Mouse (Mus musculus) heart, adult 2 months (tissue): ENCODE results near the gene Slc6a19. TPM values are rescaled to one million over a fixed set of nuclear protein-coding genes. Genes with fewer than 3 reads are reported as not detected.
"Not testable (repeated sequence)": the region's sequence is repeated elsewhere in the genome, so short reads cannot be mapped to it uniquely, and the experiment has no call there.

Source experiments
- DNase-seq, 2 experiments: peaks; one replicate each; pipeline ENCODE4 v3.0.0; 2021
- H3K27ac ChIP-seq: fragments of 200-600 bp; 2 replicates; pipeline ENCODE4 v1.8.1; 2022
- H3K27me3 ChIP-seq: fragments of 200-500 bp; 2 replicates; pipeline ENCODE4 v1.6.1; 2012; ENCODE audit warnings: mild to moderate bottlenecking, low read length, inconsistent platforms, mixed read lengths; ENCODE audit not compliant: control insufficient read depth, insufficient read depth
- H3K36me3 ChIP-seq: fragments of 200-500 bp; 2 replicates; pipeline ENCODE4 v1.6.1; 2012; ENCODE audit warnings: low read length, inconsistent platforms; ENCODE audit not compliant: control insufficient read depth, insufficient read depth
- H3K4me1 ChIP-seq: fragments of 200-500 bp; 2 replicates; pipeline ENCODE4 v1.6.1; 2011; ENCODE audit warnings: low read length; ENCODE audit not compliant: control insufficient read depth, insufficient read depth
- H3K4me3 ChIP-seq: fragments of 200-600 bp; 2 replicates; pipeline ENCODE4 v1.8.1; 2022
- H3K79me2 ChIP-seq: fragments of 200-500 bp; replicated peaks from 2 replicates; pipeline ENCODE4 v1.6.1; 2012; ENCODE audit warnings: mild to moderate bottlenecking, inconsistent platforms, low read length, moderate library complexity, mixed read lengths; ENCODE audit not compliant: control insufficient read depth, insufficient read depth
- H3K9ac ChIP-seq: fragments of 200-500 bp; 2 replicates; pipeline ENCODE4 v1.6.1; 2012; ENCODE audit warnings: low read depth, mild to moderate bottlenecking, control low read depth, inconsistent platforms, low read length, mixed read lengths
- CTCF ChIP-seq: fragments of 200-600 bp; IDR thresholded peaks from 2 replicates; pipeline ENCODE4 v1.8.1; 2022; ENCODE audit warnings: antibody characterized with exemption, mild to moderate bottlenecking, moderate library complexity
- EP300 ChIP-seq: fragments of 200-500 bp; IDR thresholded peaks from 2 replicates; pipeline ENCODE4 v1.6.1; 2011; ENCODE audit warnings: low read depth, low read length, control low read depth; ENCODE audit not compliant: insufficient read depth
- POLR2A ChIP-seq: fragments of 200-500 bp; IDR thresholded peaks from 2 replicates; pipeline ENCODE4 v1.6.1; 2011; ENCODE audit warnings: mild to moderate bottlenecking, low read depth, low read length, control low read depth; ENCODE audit not compliant: insufficient read depth
- WGBS: fragments of 180-500 bp; shearing (Covaris S2); methylation state at CpG from one replicate; pipeline ENCODE4 v1.1.7; 2018; 5-methylcytosine and 5-hydroxymethylcytosine counted together
- intact Hi-C: fragments of 180-260 bp; cut with DNase I; formaldehyde crosslinking; loops from one replicate; pipeline ENCODE4 v1.15.1; 2025
- polyA plus RNA-seq: library from polyadenylated mRNA; depleted of rRNA; stranded (reverse); fragments of >200 nt; gene quantifications from 2 replicates; pipeline ENCODE4 v1.2.3, GENCODE M21; 2012
- total RNA-seq, 2 experiments: library from RNA; stranded (reverse); gene quantifications; 2 replicates each; pipeline ENCODE4 v1.2.3; 2021

The Slc6a19 gene
- total and polyA plus RNA-seq, 3 experiments, result 0.08 TPM; not detected in 2

DNA sequence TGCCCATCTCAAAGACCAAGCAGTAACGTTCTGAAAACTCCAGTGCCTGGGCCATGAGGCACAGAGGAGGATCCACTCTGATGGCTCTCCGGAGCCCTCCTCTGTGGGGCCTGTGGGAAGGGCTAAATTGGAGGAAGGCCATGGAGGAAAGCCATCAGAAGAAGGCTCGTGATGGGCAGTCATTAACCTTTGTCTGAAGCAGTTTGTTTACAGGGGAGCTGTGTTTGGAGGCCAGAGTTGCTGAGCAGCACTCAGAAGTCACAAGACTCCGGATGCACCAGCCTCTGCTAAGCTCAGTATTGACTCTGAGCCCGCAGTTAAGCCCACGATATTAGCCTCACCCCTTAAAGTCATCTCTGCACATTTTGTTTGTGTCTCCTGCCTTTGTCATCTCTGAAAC lies 4.8 kb upstream of the Slc6a19 start:
- intact Hi-C loops, result no loop called here
- WGBS, result 64% methylated on average over 6 of the region's 6 CpGs
- no peaks in the 10 kb centered on the region for H3K4me1 ChIP-seq

DNA sequence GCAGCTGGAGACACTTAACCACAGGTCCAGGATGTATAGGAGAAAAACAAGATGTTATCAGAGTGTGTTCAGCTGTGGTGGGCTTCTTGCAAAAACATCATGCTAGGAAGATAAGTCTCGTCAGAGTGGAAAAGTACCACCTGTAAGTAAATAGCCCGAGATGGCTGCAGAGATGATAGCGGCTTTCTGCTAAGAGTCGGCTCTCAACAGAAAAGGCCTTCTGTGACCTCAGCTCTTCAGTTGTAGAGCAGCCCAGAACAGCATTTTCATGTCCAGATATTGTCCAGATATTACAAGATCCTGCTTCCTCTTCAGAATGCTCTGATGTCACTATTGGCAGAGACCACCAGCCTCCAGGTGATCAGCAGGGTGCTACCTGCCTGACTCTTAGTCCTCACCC lies 1.2 kb downstream of the Slc6a19 start:
- H3K9ac ChIP-seq, intact Hi-C loops, H3K36me3 ChIP-seq, H3K27ac ChIP-seq, H3K79me2 ChIP-seq, H3K4me3 ChIP-seq, DNase-seq, H3K4me1 ChIP-seq, H3K27me3 ChIP-seq: not testable (repeated sequence)
- 57% methylated on average over 4 of the region's 4 CpGs for WGBS

More for the DNA sequence above, 4.8 kb upstream of the Slc6a19 start:
- Histone ChIP-seq H3K4me3 (no peak overlapping the region), H3K27ac (no peak overlapping the region), H3K27me3 (no peaks in the 10 kb centered on the region), H3K9ac (no peak overlapping the region), H3K79me2 (no peaks in the 10 kb centered on the region), H3K36me3 (no peaks in the 10 kb centered on the region)
- no peak for DNase-seq
- no peak for TF ChIP-seq EP300
- TF ChIP-seq CTCF, result no peak
- no peak for TF ChIP-seq POLR2A

- no peak overlapping the region for H3K9ac ChIP-seq
- H3K4me3 ChIP-seq, result no peak overlapping the region
- DNase-seq, result no peak
- H3K27ac ChIP-seq, result no peak overlapping the region
- H3K79me2 ChIP-seq, result no peaks in the 10 kb centered on the region
- H3K4me1 ChIP-seq, result no peaks in the 10 kb centered on the region
- H3K36me3 ChIP-seq, result no peaks in the 10 kb centered on the region
- WGBS, result 54% methylated on average over 4 of the region's 4 CpGs
- intact Hi-C loops, result no loop called here
- H3K27me3 ChIP-seq, result no peaks in the 10 kb centered on the region
- TF ChIP-seq POLR2A, result no peak
- no peak for TF ChIP-seq EP300
- no peak for TF ChIP-seq CTCF
Measured at GRCm38 (mm10) chr13:73702776-73703175, 1.9 kb downstream of the Slc6a19 start.

- no peaks in the 10 kb centered on the region for H3K36me3 ChIP-seq
- no peaks in the 10 kb centered on the region for H3K4me1 ChIP-seq
- H3K79me2 ChIP-seq, result no peaks in the 10 kb centered on the region
- intact Hi-C loops, result no loop called here
- TF ChIP-seq CTCF, result no peak
- TF ChIP-seq POLR2A, result no peak
- TF ChIP-seq EP300, result no peak
- H3K9ac ChIP-seq, result no peak overlapping the region
- no peak overlapping the region for H3K4me3 ChIP-seq
- DNase-seq, result peak in 1 of 2 experiments; percentile 35
- 61% methylated on average over 9 of the region's 9 CpGs for WGBS
- no peak overlapping the region for H3K27ac ChIP-seq
- H3K27me3 ChIP-seq, result no peaks in the 10 kb centered on the region
Measured at GRCm38 (mm10) chr13:73701161-73701883, 3.3 kb downstream of the Slc6a19 start.

DNA sequence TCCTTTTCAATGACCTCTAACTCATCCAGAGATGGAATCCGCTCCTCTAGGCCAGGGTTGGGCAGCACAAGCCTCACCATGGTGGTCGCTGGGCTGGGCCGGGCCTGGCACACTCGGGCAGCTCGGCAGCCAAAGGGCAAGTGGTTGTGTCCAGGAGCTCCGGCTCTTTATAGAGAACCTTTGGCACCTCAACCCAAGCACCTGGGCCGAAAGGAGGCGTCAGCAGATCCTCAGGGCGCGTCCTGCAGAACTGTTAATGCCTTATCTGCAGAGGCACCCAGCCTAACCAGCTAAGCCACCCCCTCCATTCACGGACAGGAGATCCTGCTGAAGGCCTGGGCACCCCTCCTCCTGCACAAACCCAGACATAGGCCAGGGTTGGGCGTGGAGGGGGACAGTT lies 4.1 kb downstream of the Slc6a19 start:
- Histone ChIP-seq H3K4me3 (no peak overlapping the region), H3K9ac (no peak overlapping the region), H3K4me1 (no peaks in the 10 kb centered on the region), H3K27me3 (no peaks in the 10 kb centered on the region), H3K27ac (no peak overlapping the region), H3K36me3 (no peaks in the 10 kb centered on the region), H3K79me2 (no peaks in the 10 kb centered on the region)
- DNase-seq, result no peak
- intact Hi-C loops, result no loop called here
- WGBS, result 91% methylated on average over 12 of the region's 12 CpGs
- TF ChIP-seq POLR2A (no peak), EP300 (no peak), CTCF (no peak)

GRCm38 (mm10) chr13:73699714-73700113 lies 5.0 kb downstream of the Slc6a19 start:
- DNase-seq, result no peak
- H3K4me1 ChIP-seq, result no peaks in the 10 kb centered on the region
- H3K36me3 ChIP-seq, result no peaks in the 10 kb centered on the region
- 92% methylated on average over 6 of the region's 6 CpGs for WGBS
- H3K27ac ChIP-seq, result no peak overlapping the region
- intact Hi-C loops, result no loop called here
- TF ChIP-seq CTCF, result no peak
- no peak for TF ChIP-seq EP300
- H3K9ac ChIP-seq, result no peak overlapping the region
- H3K4me3 ChIP-seq, result no peak overlapping the region
- H3K27me3 ChIP-seq, result no peaks in the 10 kb centered on the region
- H3K79me2 ChIP-seq, result no peaks in the 10 kb centered on the region
